Mouse (Mus musculus) frontal cortex, adult 2 months (tissue): ENCODE results near the gene Fcnb. TPM values are rescaled to one million over a fixed set of nuclear protein-coding genes. Genes with fewer than 3 reads are reported as not detected.

Source experiments
- DNase-seq, 2 experiments: peaks; one replicate each; pipeline ENCODE4 v3.0.0; 2022; ENCODE audit warnings: low spot score in 1 of 2; ENCODE audit errors: extremely low spot score in 1 of 2
- polyA plus RNA-seq: library from polyadenylated mRNA; depleted of rRNA; stranded (reverse); fragments of >200 nt; gene quantifications from 2 replicates; pipeline ENCODE4 v1.2.3, GENCODE M21; 2012

Fcnb gene
- polyA plus RNA-seq, 1 experiment: not detected

- no peak for DNase-seq
Observed at GRCm38 (mm10) chr2:28089095-28089494, 4.4 kb upstream of the Fcnb start.

GRCm38 (mm10) chr2:28086112-28086511, 1.4 kb upstream of the Fcnb start:
- DNase-seq: no peak

- no peak for DNase-seq
Observed at GRCm38 (mm10) chr2:28075616-28076187, 9.0 kb downstream of the Fcnb start.

DNA sequence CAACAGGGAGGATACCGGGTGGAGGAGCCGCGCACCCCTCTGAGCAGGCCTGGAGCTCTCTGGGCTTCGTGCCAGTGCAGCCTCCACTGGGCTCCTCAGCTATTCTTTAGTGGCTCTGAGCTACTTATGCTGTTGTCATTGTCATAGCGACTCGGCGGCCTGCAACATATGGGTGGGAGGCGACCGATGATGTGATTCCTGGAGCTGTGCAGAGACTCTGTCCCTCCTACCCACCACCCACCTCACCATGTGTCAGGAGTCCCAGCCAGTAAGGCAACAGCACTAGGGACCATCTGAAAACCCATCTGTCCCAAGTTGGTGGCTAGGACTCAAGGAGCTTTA, 16.2 kb downstream of the Fcnb start:
- peak; percentile 93 to 95 for DNase-seq

DNA sequence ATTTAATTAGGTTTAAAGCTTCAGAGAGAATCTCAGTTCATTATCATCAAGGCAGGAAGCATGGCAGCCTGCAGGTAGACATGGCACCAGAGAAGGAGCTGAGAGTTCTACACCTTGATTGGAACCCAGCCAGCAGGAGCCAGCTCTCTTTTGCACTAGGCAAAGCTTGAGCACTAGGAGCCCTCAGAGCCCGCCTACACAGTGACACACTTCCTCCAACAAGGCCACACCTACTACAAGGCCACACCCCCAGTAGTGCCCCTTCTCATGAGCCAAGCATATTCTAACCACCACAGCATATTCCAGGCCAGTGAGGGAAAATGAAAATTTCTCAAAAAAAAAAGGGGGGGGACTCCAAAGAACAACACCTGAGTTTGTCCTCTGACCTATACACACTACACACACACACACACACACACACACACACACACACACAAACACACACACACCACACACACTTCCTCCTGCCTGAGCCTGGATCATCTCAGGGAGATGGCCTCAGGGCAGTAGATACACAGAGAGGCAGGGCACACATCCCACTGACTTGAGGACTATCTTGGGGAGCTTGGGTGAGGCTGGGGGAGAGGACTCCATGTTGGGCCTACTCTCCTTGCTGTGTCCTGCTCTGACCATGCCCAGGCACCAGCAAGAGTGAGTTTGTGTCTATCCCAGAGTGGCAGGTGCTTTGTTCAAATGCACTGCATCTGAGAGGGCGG, 16.7 kb downstream of the Fcnb start:
- DNase-seq: no peak

- DNase-seq: peak; percentile 73 to 85
Observed at GRCm38 (mm10) chr2:28067175-28067574, 17.5 kb downstream of the Fcnb start.

- peak; percentile 30 to 36 for DNase-seq
Observed at GRCm38 (mm10) chr2:28066686-28067085, 18.0 kb downstream of the Fcnb start.

DNA sequence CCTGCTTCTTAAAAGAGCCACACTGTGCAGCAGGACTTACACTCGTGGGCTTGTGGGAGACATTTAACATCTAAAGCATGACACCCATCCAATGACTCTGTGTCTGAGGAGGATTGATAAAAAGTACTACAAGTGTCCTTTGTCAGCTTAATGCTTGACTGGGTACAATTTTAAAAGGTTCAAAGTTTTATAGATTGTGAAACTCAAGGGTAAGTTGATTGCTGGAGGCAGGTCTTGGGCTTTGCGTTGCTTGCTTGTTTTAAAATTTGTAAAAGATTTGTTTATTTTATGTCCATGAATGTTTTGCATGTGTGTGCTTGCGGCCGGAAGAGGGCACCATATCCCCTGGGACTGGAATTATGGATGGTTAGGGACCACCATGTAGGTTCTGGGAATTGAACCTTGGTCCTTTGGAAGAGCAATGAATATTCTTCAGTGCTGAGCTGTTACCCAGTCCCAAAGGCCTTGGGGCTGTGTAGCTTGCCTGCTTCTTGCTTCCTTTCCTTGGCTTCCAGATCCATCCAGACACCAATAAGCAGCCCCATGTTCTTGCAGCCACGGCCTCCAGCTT, 19.5 kb downstream of the Fcnb start:
- DNase-seq: no peak

GRCm38 (mm10) chr2:28064339-28065080, 20.2 kb downstream of the Fcnb start:
- no peak for DNase-seq

DNA sequence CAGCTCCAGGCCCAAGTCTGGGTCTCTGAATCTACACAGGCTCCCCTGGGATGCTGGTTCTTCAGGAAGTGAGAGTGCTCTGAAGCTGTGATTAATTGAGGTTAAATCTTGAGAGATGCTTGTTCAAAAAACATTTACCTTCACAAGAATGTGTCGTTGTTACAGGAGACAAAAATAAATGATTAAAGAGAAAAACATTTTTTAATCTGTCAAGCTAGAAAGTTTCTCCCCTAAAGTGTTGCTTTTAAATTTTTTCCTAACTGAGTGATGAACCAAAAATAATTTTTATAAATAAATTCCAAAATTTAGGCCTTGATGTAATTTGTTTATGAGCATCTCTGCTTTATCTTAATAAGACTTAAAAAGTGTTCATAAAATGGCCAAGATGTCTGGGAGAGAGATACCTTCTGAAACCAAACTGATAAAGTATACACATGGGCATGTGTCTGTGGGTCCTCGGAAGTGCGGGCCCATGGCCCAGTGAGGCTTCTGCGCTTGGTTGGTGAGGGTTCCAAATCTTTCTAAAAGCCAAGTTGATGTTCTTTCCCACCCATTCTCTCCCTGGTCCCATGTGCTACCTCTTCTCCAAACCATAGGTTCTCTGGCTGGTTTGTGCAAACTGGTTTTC, 20.9 kb downstream of the Fcnb start:
- DNase-seq: no peak

GRCm38 (mm10) chr2:28059922-28060321, 24.8 kb downstream of the Fcnb start:
- no peak for DNase-seq

GRCm38 (mm10) chr2:28047092-28047491, 37.6 kb downstream of the Fcnb start:
- no peak for DNase-seq

DNA sequence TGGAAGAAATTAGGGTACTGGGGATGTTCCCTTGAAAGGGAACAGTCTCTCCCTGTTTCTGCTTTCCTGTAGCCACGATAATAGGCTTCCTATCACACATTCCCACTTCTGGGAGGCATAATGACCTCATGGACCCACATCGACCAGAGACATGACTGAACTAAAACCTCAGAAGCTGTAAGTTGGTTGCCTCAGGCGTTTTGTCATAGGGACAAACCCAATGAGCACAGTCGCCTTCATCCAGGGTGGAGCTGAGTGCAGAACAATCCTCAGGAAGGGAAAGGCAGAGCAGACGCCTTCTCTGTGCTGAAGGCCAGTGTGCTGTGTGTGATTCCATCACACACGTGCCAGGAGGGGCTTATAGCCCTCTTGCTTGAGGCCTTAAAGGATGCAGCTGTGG, 38.4 kb downstream of the Fcnb start:
- DNase-seq: no peak

DNA sequence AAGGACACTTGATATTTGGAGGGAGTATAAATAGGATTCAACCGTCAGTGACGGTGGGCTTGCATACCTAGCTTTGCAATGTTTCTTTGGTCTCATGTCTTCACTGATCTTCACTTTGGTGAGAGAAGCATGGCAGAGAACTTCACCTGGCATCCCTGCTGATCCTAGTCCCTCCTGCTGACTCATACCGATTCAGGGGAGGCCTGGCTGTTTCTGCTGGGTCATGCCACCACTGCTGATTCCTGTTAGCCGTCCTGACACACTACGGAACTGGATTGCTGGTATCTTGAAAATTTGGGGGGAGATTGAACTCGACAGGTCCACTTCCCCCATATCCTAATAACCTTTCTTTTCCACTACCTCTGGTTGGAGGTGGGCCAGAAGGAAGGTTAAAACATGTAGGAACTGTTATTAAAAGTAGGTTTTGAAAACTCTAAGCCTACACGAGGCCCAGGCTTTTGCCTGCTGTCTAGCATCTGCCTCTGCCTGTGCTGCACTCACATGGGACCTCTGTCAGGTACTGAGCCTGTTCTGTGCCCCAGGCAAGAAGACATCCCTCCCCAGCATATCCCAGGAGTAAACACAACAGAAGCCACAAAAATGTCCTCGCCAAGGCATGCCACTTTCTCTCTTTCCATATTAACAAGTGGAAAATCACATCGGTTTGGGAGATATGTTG, 39.6 kb downstream of the Fcnb start:
- DNase-seq: no peak

GRCm38 (mm10) chr2:28040466-28040865, 44.2 kb downstream of the Fcnb start:
- DNase-seq: no peak

GRCm38 (mm10) chr2:28039647-28040325, 44.9 kb downstream of the Fcnb start:
- no peak for DNase-seq

- peak; percentile 41 to 72 for DNase-seq
Observed at GRCm38 (mm10) chr2:28038391-28039096, 46.1 kb downstream of the Fcnb start.

GRCm38 (mm10) chr2:28037505-28038390, 46.9 kb downstream of the Fcnb start:
- DNase-seq: peak in 1 of 2 experiments; percentile 11
